Mouse (Mus musculus) kidney, postnatal 36 days (tissue): ENCODE data around the gene Usp35.

Experiments used
- DNase-seq, 2 experiments: peaks; one replicate each; pipeline ENCODE4 v3.0.0; 2021 to 2022; ENCODE audit warnings: mixed read lengths in 2 of 2

Usp35 gene

GRCm38 (mm10) chr7:97313364-97313995 lies 18.3 kb downstream of the Usp35 start:
- DNase-seq = no peak

DNA sequence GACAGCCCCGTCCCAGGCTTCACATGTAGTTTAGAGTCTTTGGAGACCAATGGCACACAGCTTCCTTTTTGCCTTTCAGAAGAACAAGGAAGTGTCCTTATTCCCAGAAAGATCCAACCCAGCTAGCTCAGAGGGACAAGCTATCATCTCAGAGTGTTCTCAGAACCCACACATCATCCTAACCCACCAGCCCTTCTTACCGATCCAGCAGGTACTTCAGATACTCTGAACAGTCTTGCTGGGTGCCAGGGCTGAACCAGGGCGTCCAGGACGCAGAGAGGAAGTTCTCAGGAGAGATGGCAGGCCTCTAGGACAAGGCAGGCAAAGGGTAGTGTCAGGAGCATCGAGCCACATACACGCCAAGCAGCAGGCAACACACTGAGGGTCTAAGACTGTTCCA lies 19.0 kb downstream of the Usp35 start:
- DNase-seq = peak in 1 of 2 experiments; percentile 0

DNA sequence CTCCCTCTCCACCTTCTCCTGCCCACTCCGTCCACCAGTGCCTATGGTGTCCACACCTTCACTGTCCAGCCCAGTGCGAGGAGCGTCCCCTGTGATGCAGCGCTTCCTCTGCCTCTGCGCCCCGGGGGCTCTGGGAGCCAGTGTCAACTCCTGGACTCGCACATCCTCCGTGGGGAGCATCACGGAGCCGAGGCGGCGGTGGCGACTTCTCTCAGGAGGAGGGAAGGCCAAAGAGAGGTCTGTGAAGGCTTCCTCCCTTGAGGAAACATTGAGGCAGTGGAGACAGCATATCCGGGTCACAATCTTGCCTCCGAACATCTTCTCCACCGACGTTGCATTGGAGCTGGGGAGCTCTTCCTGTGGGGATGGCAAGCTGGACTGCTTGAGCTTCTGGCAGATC lies 19.6 kb downstream of the Usp35 start:
- DNase-seq = no peak

- no peak for DNase-seq
Observed at GRCm38 (mm10) chr7:97311620-97312019, 20.2 kb downstream of the Usp35 start.

DNA sequence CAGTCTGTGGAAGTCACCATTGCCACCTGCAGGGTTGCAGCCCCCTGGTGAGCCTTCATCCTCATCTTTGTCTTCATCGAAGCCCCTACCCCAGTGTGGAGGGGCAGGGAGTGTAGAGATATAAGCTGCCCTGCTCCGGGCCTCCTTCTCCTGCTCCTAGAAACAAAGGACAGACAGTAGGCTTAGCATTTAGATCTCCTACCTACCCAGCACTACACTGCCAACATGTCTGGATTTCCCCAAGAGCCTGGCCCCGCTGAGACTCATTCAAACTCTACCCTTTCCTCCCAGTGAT lies 21.5 kb downstream of the Usp35 start:
- no peak for DNase-seq

DNA sequence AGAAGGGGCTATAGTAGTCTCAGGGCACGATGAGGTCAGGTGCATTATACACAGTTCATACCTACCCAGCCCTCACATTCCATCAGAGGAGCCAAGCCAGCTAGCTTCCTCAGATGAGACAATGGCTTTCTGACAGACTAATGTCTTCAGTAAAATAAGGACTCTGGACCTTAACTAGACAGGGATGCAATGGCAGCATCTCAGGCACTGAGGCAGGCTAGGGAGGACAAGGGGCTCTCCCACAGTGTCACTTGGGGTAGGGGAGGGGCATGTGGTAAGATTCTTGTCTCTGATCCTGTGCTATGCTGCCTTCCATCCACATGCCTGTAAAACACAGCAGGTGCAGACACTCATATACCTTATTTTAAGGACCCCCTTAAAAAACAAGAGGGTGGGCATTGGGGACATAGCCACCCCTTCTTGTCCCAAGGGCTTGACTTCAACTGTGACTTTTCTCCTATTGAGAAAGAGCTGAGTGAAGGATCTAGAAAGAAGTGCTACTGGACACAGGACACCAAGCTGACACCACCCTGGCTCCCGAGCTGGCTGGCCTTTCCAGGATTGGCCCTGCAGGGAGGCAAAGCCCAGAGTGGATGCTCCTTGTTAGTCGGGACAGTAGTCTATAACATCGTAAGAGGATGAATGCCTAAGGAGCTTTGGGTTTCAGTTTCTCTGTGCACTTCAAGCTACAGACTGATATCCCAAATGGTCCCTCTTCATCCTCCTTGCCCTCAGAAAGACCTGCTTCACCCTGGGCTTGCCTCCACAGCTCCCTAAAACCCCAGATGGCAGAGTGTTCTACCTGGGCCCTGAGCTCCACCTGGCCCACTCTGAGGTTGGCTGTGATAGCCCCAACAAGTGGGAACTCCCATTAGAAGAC lies 22.1 kb downstream of the Usp35 start:
- no peak for DNase-seq

GRCm38 (mm10) chr7:97307546-97307945 lies 24.3 kb downstream of the Usp35 start:
- DNase-seq = no peak

GRCm38 (mm10) chr7:97306813-97307212 lies 25.0 kb downstream of the Usp35 start:
- no peak for DNase-seq

DNA sequence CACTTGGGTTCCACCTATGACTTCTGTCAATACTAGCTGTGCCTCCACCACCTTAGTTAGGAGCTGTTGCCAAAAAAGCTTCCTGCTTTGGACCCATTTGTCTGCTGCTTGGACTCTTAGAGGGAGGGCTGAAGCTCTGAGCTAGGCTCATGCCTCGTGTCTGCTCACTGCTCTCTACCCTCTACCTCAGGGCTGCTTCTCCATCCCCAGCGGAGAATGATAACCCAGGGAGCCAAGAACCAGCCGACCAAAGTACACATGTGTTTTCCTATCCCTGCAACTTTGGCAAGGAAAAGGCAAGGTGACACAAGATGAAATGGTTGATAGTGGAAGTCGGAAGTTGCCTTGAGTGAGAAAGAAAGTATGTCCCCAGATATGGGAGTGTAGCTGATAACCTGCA lies 26.6 kb downstream of the Usp35 start:
- DNase-seq = no peak

- DNase-seq = no peak
Observed at GRCm38 (mm10) chr7:97304471-97304870, 27.3 kb downstream of the Usp35 start.

- no peak for DNase-seq
Observed at GRCm38 (mm10) chr7:97303614-97304013, 28.2 kb downstream of the Usp35 start.

DNA sequence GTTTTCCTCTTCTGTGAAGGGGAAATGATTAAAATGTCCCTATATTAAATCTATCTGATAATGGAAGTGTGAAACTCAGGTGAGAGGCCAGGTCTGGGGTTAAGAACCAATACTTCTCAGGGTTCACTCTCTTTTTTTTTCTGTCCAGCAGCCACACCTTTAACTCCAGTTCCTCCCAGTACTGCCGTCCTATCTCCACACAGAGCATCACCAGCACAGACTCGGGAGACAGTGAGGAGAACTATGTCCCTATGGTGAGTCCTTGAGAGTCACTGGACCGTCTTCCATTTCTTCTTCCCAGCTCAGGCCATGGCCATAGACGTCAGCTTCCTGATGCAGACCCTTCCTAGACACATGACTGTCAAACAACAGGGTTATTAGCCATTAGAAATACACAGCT lies 28.9 kb downstream of the Usp35 start:
- DNase-seq = no peak

DNA sequence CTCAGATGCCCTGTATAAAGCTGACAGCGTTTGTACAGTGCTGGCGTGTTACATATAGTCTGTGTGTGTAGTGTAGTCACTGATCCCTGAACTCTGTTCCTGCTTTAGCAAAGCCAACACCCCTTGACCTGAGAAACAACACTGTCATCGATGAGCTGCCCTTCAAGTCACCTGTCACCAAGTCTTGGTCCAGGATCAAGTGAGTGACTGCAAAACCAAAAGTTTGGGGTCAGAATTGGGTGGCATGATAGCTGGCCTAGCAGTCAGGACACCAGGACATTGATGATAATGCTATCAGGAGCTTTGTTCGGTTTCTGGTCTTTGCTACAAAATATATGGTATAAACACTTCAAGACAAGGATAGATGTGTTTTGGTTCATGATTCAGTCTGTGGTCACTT lies 29.6 kb downstream of the Usp35 start:
- no peak for DNase-seq

GRCm38 (mm10) chr7:97301321-97301720 lies 30.5 kb downstream of the Usp35 start:
- DNase-seq = no peak

GRCm38 (mm10) chr7:97300914-97301313 lies 30.9 kb downstream of the Usp35 start:
- DNase-seq = no peak

GRCm38 (mm10) chr7:97298943-97299342 lies 32.9 kb downstream of the Usp35 start:
- DNase-seq = no peak

DNA sequence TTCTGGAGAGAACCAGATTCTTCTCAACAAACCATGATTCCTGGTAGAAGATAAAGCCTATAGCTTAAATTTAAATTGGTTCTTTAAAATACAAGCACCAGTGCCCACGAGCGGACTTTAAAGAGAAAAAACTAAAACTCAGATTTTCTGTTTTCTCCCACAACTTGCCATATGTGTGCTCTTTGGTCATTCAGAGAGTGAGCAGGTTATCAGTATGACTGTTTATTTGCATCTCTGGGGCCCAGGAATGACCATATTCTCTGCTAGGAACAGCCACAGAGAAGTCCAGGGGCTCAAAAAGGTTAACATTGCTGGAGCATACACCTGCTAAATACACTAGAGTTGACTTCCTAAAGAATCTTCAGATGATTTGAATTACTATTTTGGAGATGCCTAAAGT lies 33.5 kb downstream of the Usp35 start:
- DNase-seq = no peak

- DNase-seq = peak; percentile 61 to 73
Observed at GRCm38 (mm10) chr7:97297466-97297865, 34.4 kb downstream of the Usp35 start.

DNA sequence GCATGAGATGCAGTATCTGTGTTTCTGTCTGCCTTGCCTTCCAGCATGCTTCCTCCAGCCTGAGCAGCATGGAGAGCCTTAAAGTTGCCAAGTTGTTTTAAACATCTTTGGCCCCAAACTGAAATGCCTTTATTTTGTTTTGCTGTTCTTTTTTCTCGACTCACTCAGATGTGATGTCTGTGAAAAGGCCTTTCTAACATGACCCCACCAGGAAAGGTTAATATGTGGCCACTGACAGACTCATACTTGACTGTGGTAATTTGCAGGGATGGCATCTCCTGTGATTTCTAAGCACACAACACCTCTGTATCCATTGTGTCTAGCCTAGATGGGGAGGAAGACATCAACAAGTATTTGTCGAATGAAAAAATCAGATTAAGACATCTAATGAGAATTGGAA lies 34.8 kb downstream of the Usp35 start:
- no peak for DNase-seq

- DNase-seq = no peak
Observed at GRCm38 (mm10) chr7:97271068-97271467, 60.8 kb downstream of the Usp35 start.

- DNase-seq = no peak
Observed at GRCm38 (mm10) chr7:97270367-97270766, 61.5 kb downstream of the Usp35 start.

DNA sequence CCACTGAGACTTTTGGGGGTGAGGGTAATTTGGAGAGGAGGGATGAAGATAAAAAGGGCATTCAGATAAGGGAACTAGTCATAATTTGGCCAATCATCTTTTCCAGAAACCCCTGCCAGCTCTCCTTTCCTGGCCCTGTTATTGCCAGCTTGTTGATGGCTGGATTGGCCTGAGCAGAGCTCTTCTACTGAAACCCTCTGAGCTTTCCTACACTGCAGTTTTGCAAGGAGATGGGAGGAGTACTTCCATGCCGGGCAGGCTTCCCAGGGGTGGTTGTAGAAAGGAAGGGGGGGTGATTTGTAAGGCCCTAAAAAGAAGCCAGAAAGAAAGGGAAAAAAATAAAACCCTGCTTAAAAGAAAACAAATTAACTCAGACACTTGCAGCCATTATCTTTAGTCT lies 69.3 kb downstream of the Usp35 start:
- DNase-seq = peak in 1 of 2 experiments; percentile 17
